10 mouse cellular contexts compared by ENCODE assay signal in the genomic region with DNA sequence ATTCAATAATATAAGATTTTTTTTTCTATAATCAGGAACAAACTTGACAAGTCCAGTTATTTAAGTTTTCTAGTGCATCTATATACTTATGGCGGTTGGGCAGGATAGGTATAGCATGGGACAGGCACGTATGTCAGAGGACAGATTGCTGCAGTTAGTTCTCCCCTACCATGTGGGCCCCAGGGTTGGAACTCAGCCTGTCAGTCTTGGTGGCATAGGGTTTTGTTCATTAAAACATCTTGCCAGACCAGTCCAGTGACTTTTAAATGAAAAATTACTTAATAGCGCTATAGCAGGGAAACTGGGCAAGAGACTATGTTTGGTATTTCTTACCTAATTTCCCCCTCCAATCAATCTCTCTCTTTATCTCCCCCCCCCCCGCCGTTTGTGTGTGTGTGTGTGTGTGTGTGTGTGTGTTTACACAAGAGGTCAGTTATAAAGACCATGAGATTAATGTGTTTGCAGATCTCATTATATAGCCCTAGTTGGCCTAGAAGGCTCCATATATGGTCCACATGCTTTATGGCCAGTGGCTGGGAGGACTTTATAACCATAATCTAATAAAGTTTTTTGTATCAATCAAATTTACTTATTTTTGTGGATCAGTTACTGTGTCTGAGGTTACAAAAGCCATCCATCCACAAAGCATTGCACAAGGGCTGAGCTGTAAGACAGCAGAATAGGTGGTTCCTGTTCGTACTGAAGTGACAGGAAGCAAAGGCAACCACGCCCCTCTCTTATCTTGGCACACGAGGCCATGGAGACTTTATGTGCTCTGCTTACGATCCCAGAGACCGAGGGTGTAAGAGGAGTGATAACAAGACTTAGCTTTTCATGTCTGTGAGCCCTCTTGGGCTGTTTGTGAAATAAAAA.
DNase-seq lines count a peak whose midpoint lies in the region; ATAC-seq lines count a peak whose summit lies in the region.
"Had no signal": no experiment of that assay in that cellular context is flagged by ENCODE, and none has a peak within 500 bp of the region (broad histone marks: within the 10 kb centered on the region; RNA-seq: fewer than 3 reads in every experiment).

No protein-coding gene starts in this region.

- no peaks in the 10 kb centered on the region for H3K4me1 ChIP-seq in embryonic facial prominence, embryonic 14.5 days (ENCODE audit: control insufficient read depth, insufficient read depth, low read length)
- no peaks in the 10 kb centered on the region for H3K4me1 ChIP-seq in embryonic facial prominence, embryonic 10.5 days
- no peaks in the 10 kb centered on the region for H3K4me1 ChIP-seq in megakaryocyte, embryonic 14.5 days
- H3K4me1 ChIP-seq in liver, embryonic 15.5 days (replicated peaks): peaks cover 25% of the 10 kb centered on the region
- no peaks in the 10 kb centered on the region for H3K4me1 ChIP-seq in stomach, embryonic 16.5 days (ENCODE audit: control insufficient read depth, insufficient read depth, low read length)
- 0 out of 2 replicates have a peak, but pooled peaks cover 5% of the 10 kb centered on the region for H3K4me1 ChIP-seq in forebrain, embryonic 13.5 days
- H3K4me1 ChIP-seq in forebrain, embryonic 12.5 days: no peaks in the 10 kb centered on the region
- H3K4me1 ChIP-seq: embryonic facial prominence, embryonic 13.5 days had no signal

- WGBS in embryonic facial prominence, embryonic 14.5 days: 76% methylated on average over 10 of the region's 10 CpGs
- 82% methylated on average over 10 of the region's 10 CpGs for WGBS in embryonic facial prominence, embryonic 10.5 days
- WGBS in liver, embryonic 15.5 days (ENCODE audit: insufficient replicate concordance): 28% methylated on average over 10 of the region's 10 CpGs
- 32% methylated on average over 10 of the region's 10 CpGs for WGBS in stomach, embryonic 16.5 days
- WGBS in forebrain, embryonic 13.5 days: 84% methylated on average over 10 of the region's 10 CpGs
- WGBS in forebrain, embryonic 12.5 days: 86% methylated on average over 10 of the region's 10 CpGs

- no peak overlapping the region for H3K9ac ChIP-seq in embryonic facial prominence, embryonic 14.5 days (ENCODE audit: low read depth, low read length)
- H3K9ac ChIP-seq in liver, embryonic 15.5 days: no peak overlapping the region
- no peak overlapping the region for H3K9ac ChIP-seq in stomach, embryonic 16.5 days (ENCODE audit: low read length)
- H3K9ac ChIP-seq in forebrain, embryonic 13.5 days: no peak overlapping the region
- H3K9ac ChIP-seq in forebrain, embryonic 12.5 days: no peak overlapping the region
- H3K9ac ChIP-seq: embryonic facial prominence, embryonic 13.5 days had no signal

- peak; percentile 23 for DNase-seq in embryonic facial prominence, embryonic 14.5 days (ENCODE audit: low spot score)
- DNase-seq in embryonic facial prominence, embryonic 10.5 days (ENCODE audit: low spot score): no peak

- no peaks in the 10 kb centered on the region for H3K27me3 ChIP-seq in embryonic facial prominence, embryonic 14.5 days (replicated peaks; ENCODE audit: control insufficient read depth, insufficient read depth, low read length)
- H3K27me3 ChIP-seq in embryonic facial prominence, embryonic 10.5 days (replicated peaks; ENCODE audit: low read depth, poor library complexity, severe bottlenecking): no peaks in the 10 kb centered on the region
- H3K27me3 ChIP-seq in megakaryocyte, embryonic 14.5 days (replicated peaks): no peaks in the 10 kb centered on the region
- H3K27me3 ChIP-seq in liver, embryonic 15.5 days: no peaks in the 10 kb centered on the region
- H3K27me3 ChIP-seq in stomach, embryonic 16.5 days (ENCODE audit: control insufficient read depth, insufficient read depth, low read length): no peaks in the 10 kb centered on the region
- no peaks in the 10 kb centered on the region for H3K27me3 ChIP-seq in forebrain, embryonic 13.5 days
- H3K27me3 ChIP-seq in forebrain, embryonic 12.5 days: no peaks in the 10 kb centered on the region
- H3K27me3 ChIP-seq: embryonic facial prominence, embryonic 13.5 days had no signal

- no peak overlapping the region for H3K4me3 ChIP-seq in embryonic facial prominence, embryonic 14.5 days (ENCODE audit: low read depth, low read length)
- H3K4me3 ChIP-seq in embryonic facial prominence, embryonic 10.5 days: no peak overlapping the region
- peak overlapping the region; percentile 64 for H3K4me3 ChIP-seq in megakaryocyte, embryonic 14.5 days (replicated peaks)
- H3K4me3 ChIP-seq in liver, embryonic 15.5 days (replicated peaks): no peak overlapping the region
- H3K4me3 ChIP-seq in stomach, embryonic 16.5 days (replicated peaks; ENCODE audit: low read length): no peak overlapping the region
- no peak overlapping the region for H3K4me3 ChIP-seq in forebrain, embryonic 13.5 days
- no peak overlapping the region for H3K4me3 ChIP-seq in forebrain, embryonic 12.5 days (replicated peaks)
- H3K4me3 ChIP-seq: embryonic facial prominence, embryonic 13.5 days; myocyte had no signal

- no peaks in the 10 kb centered on the region for H3K9me3 ChIP-seq in embryonic facial prominence, embryonic 14.5 days (ENCODE audit: control insufficient read depth, low read length)
- no peaks in the 10 kb centered on the region for H3K9me3 ChIP-seq in embryonic facial prominence, embryonic 10.5 days
- peaks cover 10% of the 10 kb centered on the region for H3K9me3 ChIP-seq in megakaryocyte, embryonic 14.5 days
- H3K9me3 ChIP-seq in liver, embryonic 15.5 days (replicated peaks): no peaks in the 10 kb centered on the region
- no peaks in the 10 kb centered on the region for H3K9me3 ChIP-seq in stomach, embryonic 16.5 days (replicated peaks; ENCODE audit: control insufficient read depth, low read length)
- no peaks in the 10 kb centered on the region for H3K9me3 ChIP-seq in forebrain, embryonic 13.5 days (replicated peaks)
- no peaks in the 10 kb centered on the region for H3K9me3 ChIP-seq in forebrain, embryonic 12.5 days
- H3K9me3 ChIP-seq: embryonic facial prominence, embryonic 13.5 days had no signal

- ATAC-seq in embryonic facial prominence, embryonic 14.5 days (ENCODE audit: low read depth): no peak
- ATAC-seq in megakaryocyte, adult 5-6 weeks (ENCODE audit: poor library complexity, severe bottlenecking): no peak
- peak; percentile 97 for ATAC-seq in liver, embryonic 15.5 days (ENCODE audit: insufficient read depth)
- peak; percentile 90 for ATAC-seq in stomach, embryonic 16.5 days (ENCODE audit: insufficient read depth, low FRiP score)
- no peak for ATAC-seq in forebrain, embryonic 13.5 days
- no peak for ATAC-seq in forebrain, embryonic 12.5 days (ENCODE audit: low FRiP score)

- no peak overlapping the region for H3K27ac ChIP-seq in embryonic facial prominence, embryonic 14.5 days (replicated peaks; ENCODE audit: low read depth, low read length)
- H3K27ac ChIP-seq in embryonic facial prominence, embryonic 10.5 days (replicated peaks): no peak overlapping the region; the same call in 1 of the 2 replicates
- peak overlapping the region; percentile 72 for H3K27ac ChIP-seq in liver, embryonic 15.5 days (replicated peaks)
- no peak overlapping the region for H3K27ac ChIP-seq in stomach, embryonic 16.5 days (ENCODE audit: low read length)
- no peak overlapping the region for H3K27ac ChIP-seq in forebrain, embryonic 13.5 days
- no peak overlapping the region for H3K27ac ChIP-seq in forebrain, embryonic 12.5 days
- H3K27ac ChIP-seq: embryonic facial prominence, embryonic 13.5 days had no signal

- no peaks in the 10 kb centered on the region for H3K36me3 ChIP-seq in embryonic facial prominence, embryonic 14.5 days (ENCODE audit: control insufficient read depth, insufficient read depth, low read length)
- no peaks in the 10 kb centered on the region for H3K36me3 ChIP-seq in embryonic facial prominence, embryonic 10.5 days (replicated peaks)
- no peaks in the 10 kb centered on the region for H3K36me3 ChIP-seq in megakaryocyte, embryonic 14.5 days (replicated peaks; ENCODE audit: low read length)
- no peaks in the 10 kb centered on the region for H3K36me3 ChIP-seq in liver, embryonic 15.5 days (replicated peaks)
- H3K36me3 ChIP-seq in stomach, embryonic 16.5 days (ENCODE audit: control insufficient read depth, insufficient read depth, low read length): no peaks in the 10 kb centered on the region
- no peaks in the 10 kb centered on the region for H3K36me3 ChIP-seq in forebrain, embryonic 13.5 days (ENCODE audit: poor library complexity, severe bottlenecking)
- no peaks in the 10 kb centered on the region for H3K36me3 ChIP-seq in forebrain, embryonic 12.5 days (replicated peaks)
- H3K36me3 ChIP-seq: embryonic facial prominence, embryonic 13.5 days had no signal

- H3K4me2 ChIP-seq in embryonic facial prominence, embryonic 14.5 days (ENCODE audit: low read depth, low read length): no peak overlapping the region
- H3K4me2 ChIP-seq in liver, embryonic 15.5 days: peak overlapping the region; percentile 29
- no peak overlapping the region for H3K4me2 ChIP-seq in stomach, embryonic 16.5 days (ENCODE audit: low read depth, low read length)
- no peak overlapping the region for H3K4me2 ChIP-seq in forebrain, embryonic 13.5 days
- H3K4me2 ChIP-seq in forebrain, embryonic 12.5 days: no peak overlapping the region
- H3K4me2 ChIP-seq: embryonic facial prominence, embryonic 13.5 days had no signal

Comparison
In these comparisons a context has a peak if more than half of its experiments do, and no peak if none do; other contexts are left out.
1. ATAC-seq: peak in liver, embryonic 15.5 days (single experiment) and stomach, embryonic 16.5 days (single experiment); none in embryonic facial prominence, embryonic 14.5 days (single experiment), megakaryocyte, adult 5-6 weeks (single experiment), forebrain, embryonic 13.5 days (single experiment) and forebrain, embryonic 12.5 days (single experiment).